Mouse (Mus musculus) retina, embryonic 14.5 days (tissue): Measurements from ENCODE around the gene Lifr.

Source experiments
- DNase-seq: peaks from one replicate; pipeline ENCODE4 v3.0.0-alpha.2; 2015; ENCODE audit warnings: low spot score

Lifr gene

GRCm38 (mm10) chr15:7128627-7129126 is 38.3 kb downstream of the Lifr start:
- no peak for DNase-seq

- peak; percentile 86 for DNase-seq
These were observed 38.9 kb downstream of the Lifr start for GRCm38 (mm10) chr15:7129127-7129943.

GRCm38 (mm10) chr15:7129944-7130287 is 39.5 kb downstream of the Lifr start:
- DNase-seq, result no peak

GRCm38 (mm10) chr15:7130691-7131225 is 40.3 kb downstream of the Lifr start:
- peak; percentile 9 for DNase-seq

GRCm38 (mm10) chr15:7132741-7133140 is 42.3 kb downstream of the Lifr start:
- peak; percentile 43 for DNase-seq

GRCm38 (mm10) chr15:7134454-7135052 is 44.1 kb downstream of the Lifr start:
- peak; percentile 77 for DNase-seq

- DNase-seq, result no peak
These were observed 45.7 kb downstream of the Lifr start for GRCm38 (mm10) chr15:7135982-7136562.

- no peak for DNase-seq
These were observed 46.5 kb downstream of the Lifr start for GRCm38 (mm10) chr15:7136912-7137311.

GRCm38 (mm10) chr15:7137607-7138006 is 47.2 kb downstream of the Lifr start:
- DNase-seq, result no peak

- DNase-seq, result no peak
These were observed 48.1 kb downstream of the Lifr start for GRCm38 (mm10) chr15:7138471-7138870.

- no peak for DNase-seq
These were observed 49.9 kb downstream of the Lifr start for GRCm38 (mm10) chr15:7140322-7140721.

- no peak for DNase-seq
These were observed 50.8 kb downstream of the Lifr start for GRCm38 (mm10) chr15:7141246-7141645.

GRCm38 (mm10) chr15:7143689-7144170 is 53.3 kb downstream of the Lifr start:
- DNase-seq, result no peak

- no peak for DNase-seq
These were observed 54.1 kb downstream of the Lifr start for GRCm38 (mm10) chr15:7144542-7144941.

- no peak for DNase-seq
These were observed 54.5 kb downstream of the Lifr start for GRCm38 (mm10) chr15:7144942-7145341.

GRCm38 (mm10) chr15:7145555-7145954 is 55.1 kb downstream of the Lifr start:
- DNase-seq, result no peak

- no peak for DNase-seq
These were observed 56.1 kb downstream of the Lifr start for GRCm38 (mm10) chr15:7146529-7146928.

GRCm38 (mm10) chr15:7149796-7150195 is 59.4 kb downstream of the Lifr start:
- no peak for DNase-seq

- DNase-seq, result no peak
These were observed 60.2 kb downstream of the Lifr start for GRCm38 (mm10) chr15:7150591-7150990.

GRCm38 (mm10) chr15:7152116-7152760 is 61.8 kb downstream of the Lifr start:
- no peak for DNase-seq

- no peak for DNase-seq
These were observed 63.8 kb downstream of the Lifr start for GRCm38 (mm10) chr15:7154010-7154736.

- DNase-seq, result no peak
These were observed 64.3 kb downstream of the Lifr start for GRCm38 (mm10) chr15:7154737-7155090.
